Mouse (Mus musculus) C2C12 (cell line): ENCODE results near the gene L1td1.

Source experiments
- CEBPB ChIP-seq: IDR thresholded peaks from one replicate; pipeline ENCODE4 v1.6.1; 2011; ENCODE audit warnings: low read depth, mild to moderate bottlenecking, control low read depth, moderate library complexity
- CTCF ChIP-seq: IDR thresholded peaks from one replicate; pipeline ENCODE4 v1.5.1; 2011; ENCODE audit not compliant: control insufficient read depth, insufficient read depth, insufficient read length
- MAX ChIP-seq: IDR thresholded peaks from one replicate; pipeline ENCODE4 v1.6.1; 2011; ENCODE audit warnings: mild to moderate bottlenecking, control low read depth
- MYOG ChIP-seq: IDR thresholded peaks from one replicate; pipeline ENCODE4 v1.6.1; 2011; ENCODE audit not compliant: control insufficient read depth, insufficient read length; ENCODE audit errors: extremely low read depth

DNA sequence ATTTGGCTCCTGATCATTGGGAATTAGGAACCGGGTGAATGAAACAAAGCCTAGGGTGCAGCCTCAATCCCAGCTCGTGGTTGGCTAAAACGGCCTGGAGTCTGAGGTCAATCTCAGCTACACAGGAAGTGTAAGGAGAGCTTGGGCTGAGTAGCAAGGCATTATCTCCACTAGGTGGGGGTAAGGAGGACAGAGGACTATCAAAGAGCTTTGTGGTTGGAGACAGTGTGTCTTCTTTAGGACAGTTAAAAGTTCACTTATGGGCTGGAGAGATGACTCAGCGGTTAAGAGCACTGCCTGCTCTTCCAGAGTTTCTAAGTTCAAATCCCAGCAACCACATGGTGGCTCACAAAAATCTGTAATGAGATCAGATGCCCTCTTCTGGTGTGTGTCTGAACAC, 1.1 kb upstream of the L1td1 start:
- TF ChIP-seq CTCF (no peak), CEBPB (no peak), MYOG (no peak), MAX (no peak)
